In genomic region chr13:53369834-53370233, GRCm38 (mm10) we compare ENCODE assay signal across 34 mouse cellular contexts.
"Had no signal": no experiment of that assay in that cellular context is flagged by ENCODE, and none has a peak within 500 bp of the region (broad histone marks: within the 10 kb centered on the region; RNA-seq: fewer than 3 reads in every experiment).

No protein-coding gene starts in this region.

- H3K4me2 ChIP-seq: heart, embryonic 11.5 days; heart, embryonic 12.5 days; heart, embryonic 13.5 days; heart, embryonic 15.5 days; hindbrain, embryonic 12.5 days; hindbrain, embryonic 13.5 days; hindbrain, embryonic 14.5 days; hindbrain, embryonic 15.5 days; intestine, embryonic 15.5 days; kidney, embryonic 15.5 days had no signal

- H3K4me1 ChIP-seq: heart, embryonic 10.5 days; heart, embryonic 12.5 days; heart, embryonic 13.5 days; heart, embryonic 15.5 days; hindbrain, embryonic 10.5 days; hindbrain, embryonic 12.5 days; hindbrain, embryonic 13.5 days; intestine, embryonic 15.5 days; kidney, embryonic 15.5 days had no signal

- H3K9me3 ChIP-seq: heart, embryonic 10.5 days; heart, embryonic 12.5 days; heart, embryonic 13.5 days; heart, embryonic 15.5 days; hindbrain, embryonic 10.5 days; hindbrain, embryonic 12.5 days; hindbrain, embryonic 13.5 days; hindbrain, embryonic 15.5 days; intestine, embryonic 15.5 days; kidney, embryonic 15.5 days had no signal

- ATAC-seq: hindbrain, embryonic 16.5 days; hindbrain, postnatal 0 days; inflammation-experienced regulatory T-cells, adult 6 months; intestine, embryonic 15.5 days; intestine, embryonic 16.5 days had no signal

- H3K27me3 ChIP-seq: heart, embryonic 12.5 days; heart, embryonic 13.5 days; heart, embryonic 15.5 days; hindbrain, embryonic 12.5 days; hindbrain, embryonic 13.5 days; hindbrain, embryonic 15.5 days; intestine, embryonic 15.5 days; kidney, embryonic 15.5 days had no signal

- DNase-seq: heart, postnatal 10 days; heart, postnatal 14 days; heart, postnatal 36 days; heart, postnatal 4 days; kidney, adult 11 months; kidney, adult 18-20 months; kidney, adult 2 months; kidney, adult 8-10 months; kidney, adult 9 months; kidney, postnatal 10 days; kidney, postnatal 14 days; kidney, postnatal 25 days; kidney, postnatal 36 days; kidney, postnatal 4 days; layer of hippocampus, adult 9-11 months; layer of hippocampus, postnatal 36 days had no signal

- H3K4me3 ChIP-seq: heart, embryonic 10.5 days; heart, embryonic 12.5 days; heart, embryonic 13.5 days; heart, embryonic 15.5 days; hindbrain, embryonic 10.5 days; hindbrain, embryonic 12.5 days; hindbrain, embryonic 13.5 days; hindbrain, embryonic 15.5 days; intestine, embryonic 15.5 days; kidney, embryonic 15.5 days; layer of hippocampus, adult 2 months had no signal

- H3K9ac ChIP-seq: heart, embryonic 12.5 days; heart, embryonic 13.5 days; heart, embryonic 15.5 days; hindbrain, embryonic 12.5 days; hindbrain, embryonic 13.5 days; hindbrain, embryonic 14.5 days; hindbrain, embryonic 15.5 days; intestine, embryonic 15.5 days; kidney, embryonic 15.5 days had no signal

- H3K27ac ChIP-seq: heart, embryonic 10.5 days; heart, embryonic 13.5 days; heart, embryonic 15.5 days; hindbrain, embryonic 10.5 days; hindbrain, embryonic 12.5 days; hindbrain, embryonic 13.5 days; hindbrain, embryonic 14.5 days; hindbrain, embryonic 15.5 days; hindbrain, postnatal 0 days; intestine, embryonic 15.5 days; kidney, embryonic 15.5 days; kidney, postnatal 0 days; layer of hippocampus, adult 2 months had no signal
